Mouse (Mus musculus) adrenal gland, postnatal 36 days (tissue): ENCODE measurements at regions not wholly inside any gene's neighbourhood (a gene's known extent, or its start where the extent isn't known, plus 50 kb on each side); places are given as distances from the start of the nearest gene placed in this dataset.

ENCODE experiments used
- DNase-seq, 2 experiments: peaks; one replicate each; pipeline ENCODE4 v3.0.0; 2021; ENCODE audit warnings: mixed read lengths in 1 of 2

GRCm38 (mm10) chr9:79437636-79438035 lies 281.0 kb downstream of the Col12a1 start:
- DNase-seq: no peak

GRCm38 (mm10) chr9:79439233-79439960 lies 279.2 kb downstream of the Col12a1 start:
- DNase-seq: no peak

GRCm38 (mm10) chr9:79455226-79455625 lies 263.4 kb downstream of the Col12a1 start:
- no peak for DNase-seq

GRCm38 (mm10) chr9:79479118-79479517 lies 239.5 kb downstream of the Col12a1 start:
- no peak for DNase-seq

GRCm38 (mm10) chr9:79500253-79500652 lies 218.4 kb downstream of the Col12a1 start:
- no peak for DNase-seq

- DNase-seq: peak in 1 of 2 experiments; percentile 0
Measured at GRCm38 (mm10) chr9:79502034-79502433, 216.6 kb downstream of the Col12a1 start.

GRCm38 (mm10) chr9:79516384-79516783 lies 202.2 kb downstream of the Col12a1 start:
- DNase-seq: no peak

GRCm38 (mm10) chr9:79517461-79517860 lies 201.2 kb downstream of the Col12a1 start:
- DNase-seq: peak; percentile 51 to 52

GRCm38 (mm10) chr9:79518640-79519039 lies 200.0 kb downstream of the Col12a1 start:
- DNase-seq: no peak

- DNase-seq: no peak
Measured at GRCm38 (mm10) chr9:79520498-79520897, 198.1 kb downstream of the Col12a1 start.

- no peak for DNase-seq
Measured at GRCm38 (mm10) chr9:79523054-79523453, 195.6 kb downstream of the Col12a1 start.

- DNase-seq: no peak
Measured at GRCm38 (mm10) chr9:79525000-79525399, 193.6 kb downstream of the Col12a1 start.

- DNase-seq: no peak
Measured at GRCm38 (mm10) chr9:79526390-79526789, 192.2 kb downstream of the Col12a1 start.

- no peak for DNase-seq
Measured at GRCm38 (mm10) chr9:79527331-79527730, 191.3 kb downstream of the Col12a1 start.
